ENCODE assay signal across 16 mouse cellular contexts in the genomic region with DNA sequence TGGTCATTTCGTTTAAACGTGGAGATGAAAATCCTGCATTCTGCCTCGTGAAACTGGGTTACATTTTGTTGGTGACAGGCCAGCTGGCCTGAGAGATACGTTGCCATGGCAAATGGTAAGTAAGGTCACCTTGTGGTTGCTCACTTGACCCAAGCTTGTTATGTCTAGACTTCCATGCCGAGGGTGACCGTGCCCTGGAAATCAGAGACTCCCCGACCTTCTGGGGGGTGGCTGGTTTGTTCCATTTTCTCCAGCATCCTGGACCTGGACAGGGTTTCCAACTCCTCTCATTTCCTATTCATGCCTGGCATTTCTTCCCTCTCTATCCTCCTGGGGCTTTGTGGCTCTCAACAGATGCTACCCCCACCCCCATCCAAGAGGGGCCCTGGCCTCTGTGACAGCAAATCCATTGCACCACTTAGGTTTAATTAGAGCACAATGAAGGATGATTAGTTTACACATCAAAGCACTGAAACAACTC. TPM values are rescaled to one million over a fixed set of nuclear protein-coding genes. Genes with fewer than 3 reads are reported as not detected.
A peak's percentile ranks its signal among the peaks of the same experiment; 100 is the strongest.
DNase-seq lines count a peak whose midpoint lies in the region; ATAC-seq lines count a peak whose summit lies in the region.
"Had no signal": no experiment of that assay in that cellular context is flagged by ENCODE, and none has a peak within 500 bp of the region (broad histone marks: within the 10 kb centered on the region; RNA-seq: fewer than 3 reads in every experiment).

No protein-coding gene starts in this region.

- no peaks in the 10 kb centered on the region for H3K9me3 ChIP-seq in forebrain, embryonic 10.5 days
- no peaks in the 10 kb centered on the region for H3K9me3 ChIP-seq in forebrain, embryonic 14.5 days (replicated peaks; ENCODE audit: control insufficient read depth, low read length)
- H3K9me3 ChIP-seq in midbrain, embryonic 11.5 days (ENCODE audit: control insufficient read depth, low read length), result no peaks in the 10 kb centered on the region
- no peaks in the 10 kb centered on the region for H3K9me3 ChIP-seq in midbrain, embryonic 14.5 days (ENCODE audit: control insufficient read depth, low read length)
- no peaks in the 10 kb centered on the region for H3K9me3 ChIP-seq in forebrain, embryonic 13.5 days (replicated peaks)
- H3K9me3 ChIP-seq: embryonic facial prominence, embryonic 12.5 days; heart, embryonic 10.5 days; limb, embryonic 10.5 days; liver, embryonic 13.5 days; megakaryocyte, embryonic 14.5 days had no signal

- H3K27ac ChIP-seq in forebrain, embryonic 10.5 days, result peak overlapping the region; percentile 51; the same call in 1 of the 2 replicates
- H3K27ac ChIP-seq in forebrain, embryonic 14.5 days (ENCODE audit: low read depth, low read length), result no peak overlapping the region
- no peak overlapping the region for H3K27ac ChIP-seq in midbrain, embryonic 11.5 days (ENCODE audit: low read depth, low read length)
- H3K27ac ChIP-seq in midbrain, embryonic 14.5 days (replicated peaks; ENCODE audit: low read depth, low read length), result no peak overlapping the region
- peak overlapping the region; percentile 22; the same call in 1 of the 2 replicates for H3K27ac ChIP-seq in forebrain, embryonic 13.5 days
- H3K27ac ChIP-seq: embryonic facial prominence, embryonic 12.5 days; heart, embryonic 10.5 days; limb, embryonic 10.5 days; liver, embryonic 13.5 days had no signal

- H3K4me3 ChIP-seq in forebrain, embryonic 10.5 days, result no peak overlapping the region
- H3K4me3 ChIP-seq in forebrain, embryonic 14.5 days (ENCODE audit: low read depth, low read length), result no peak overlapping the region
- no peak overlapping the region for H3K4me3 ChIP-seq in midbrain, embryonic 11.5 days (ENCODE audit: low read depth, low read length)
- no peak overlapping the region for H3K4me3 ChIP-seq in midbrain, embryonic 14.5 days (replicated peaks; ENCODE audit: low read depth, low read length)
- no peak overlapping the region for H3K4me3 ChIP-seq in forebrain, embryonic 13.5 days
- H3K4me3 ChIP-seq: embryonic facial prominence, embryonic 12.5 days; heart, embryonic 10.5 days; limb, embryonic 10.5 days; liver, embryonic 13.5 days; megakaryocyte, embryonic 14.5 days had no signal

- WGBS in forebrain, embryonic 10.5 days, result 73% methylated on average over 7 of the region's 7 CpGs
- WGBS in forebrain, embryonic 14.5 days, result 44% methylated on average over 7 of the region's 7 CpGs
- 51% methylated on average over 7 of the region's 7 CpGs for WGBS in midbrain, embryonic 11.5 days
- 55% methylated on average over 7 of the region's 7 CpGs for WGBS in midbrain, embryonic 14.5 days
- 47% methylated on average over 7 of the region's 7 CpGs for WGBS in forebrain, embryonic 13.5 days

- no peak; the same call in 1 of the 2 replicates for ATAC-seq in forebrain, embryonic 14.5 days
- ATAC-seq in midbrain, embryonic 11.5 days (ENCODE audit: low FRiP score), result peak; percentile 46; the same call in 1 of the 2 replicates
- ATAC-seq in midbrain, embryonic 14.5 days (ENCODE audit: low FRiP score, low TSS enrichment), result no peak
- ATAC-seq in forebrain, embryonic 13.5 days, result no peak
- ATAC-seq: lung, postnatal 0 days had no signal

- no peak for DNase-seq in forebrain, embryonic 10.5 days (ENCODE audit: extremely low spot score, low spot score)
- no peak for DNase-seq in forebrain, embryonic 14.5 days (ENCODE audit: low spot score)
- DNase-seq in midbrain, embryonic 11.5 days (ENCODE audit: low spot score, missing footprints), result no peak
- no peak for DNase-seq in midbrain, embryonic 14.5 days
- peak; percentile 70 for DNase-seq in retina, embryonic 14.5 days (ENCODE audit: low spot score)
- no peak for DNase-seq in cerebellum, adult 11-12 months
- DNase-seq: gastrocnemius, postnatal 10 days; kidney, adult 11 months; liver, embryonic 13.5 days; thymus, adult 2 months had no signal

- no peak overlapping the region for H3K9ac ChIP-seq in forebrain, embryonic 14.5 days (ENCODE audit: low read length)
- H3K9ac ChIP-seq in midbrain, embryonic 11.5 days (ENCODE audit: low read length), result no peak overlapping the region
- no peak overlapping the region for H3K9ac ChIP-seq in midbrain, embryonic 14.5 days (replicated peaks; ENCODE audit: low read length)
- no peak overlapping the region for H3K9ac ChIP-seq in forebrain, embryonic 13.5 days
- H3K9ac ChIP-seq: embryonic facial prominence, embryonic 12.5 days; liver, embryonic 13.5 days had no signal

- H3K27me3 ChIP-seq in forebrain, embryonic 10.5 days (ENCODE audit: poor library complexity, severe bottlenecking), result peaks cover 45% of the 10 kb centered on the region
- H3K27me3 ChIP-seq in forebrain, embryonic 14.5 days (replicated peaks; ENCODE audit: control insufficient read depth, insufficient read depth, low read length), result no peaks in the 10 kb centered on the region
- no peaks in the 10 kb centered on the region; the same call in 1 of the 2 replicates for H3K27me3 ChIP-seq in midbrain, embryonic 11.5 days (ENCODE audit: control insufficient read depth, insufficient read depth, low read length)
- no peaks in the 10 kb centered on the region for H3K27me3 ChIP-seq in midbrain, embryonic 14.5 days (ENCODE audit: control insufficient read depth, insufficient read depth, low read length)
- no peaks in the 10 kb centered on the region for H3K27me3 ChIP-seq in forebrain, embryonic 13.5 days
- H3K27me3 ChIP-seq: embryonic facial prominence, embryonic 12.5 days; liver, embryonic 13.5 days had no signal

- H3K4me1 ChIP-seq in forebrain, embryonic 10.5 days, result peaks cover 58% of the 10 kb centered on the region
- peaks cover 45% of the 10 kb centered on the region for H3K4me1 ChIP-seq in forebrain, embryonic 14.5 days (ENCODE audit: control insufficient read depth, insufficient read depth, low read length)
- peaks cover 14% of the 10 kb centered on the region for H3K4me1 ChIP-seq in midbrain, embryonic 11.5 days (ENCODE audit: control insufficient read depth, insufficient read depth, low read length)
- H3K4me1 ChIP-seq in midbrain, embryonic 14.5 days (ENCODE audit: control insufficient read depth, insufficient read depth, low read length), result peaks cover 43% of the 10 kb centered on the region
- peaks cover 60% of the 10 kb centered on the region for H3K4me1 ChIP-seq in forebrain, embryonic 13.5 days

- H3K36me3 ChIP-seq in forebrain, embryonic 10.5 days (replicated peaks), result no peaks in the 10 kb centered on the region
- H3K36me3 ChIP-seq in forebrain, embryonic 14.5 days (ENCODE audit: control insufficient read depth, insufficient read depth, low read length), result no peaks in the 10 kb centered on the region
- no peaks in the 10 kb centered on the region for H3K36me3 ChIP-seq in midbrain, embryonic 11.5 days (ENCODE audit: control insufficient read depth, insufficient read depth, low read length)
- H3K36me3 ChIP-seq in midbrain, embryonic 14.5 days (ENCODE audit: control insufficient read depth, insufficient read depth, low read length), result no peaks in the 10 kb centered on the region
- H3K36me3 ChIP-seq in forebrain, embryonic 13.5 days (ENCODE audit: poor library complexity, severe bottlenecking), result no peaks in the 10 kb centered on the region
- H3K36me3 ChIP-seq: embryonic facial prominence, embryonic 12.5 days; heart, embryonic 10.5 days; limb, embryonic 10.5 days; liver, embryonic 13.5 days had no signal

- no peak overlapping the region for H3K4me2 ChIP-seq in forebrain, embryonic 14.5 days (ENCODE audit: low read length)
- H3K4me2 ChIP-seq in midbrain, embryonic 11.5 days, result no peak overlapping the region
- H3K4me2 ChIP-seq in midbrain, embryonic 14.5 days (ENCODE audit: low read length), result no peak overlapping the region
- no peak overlapping the region for H3K4me2 ChIP-seq in forebrain, embryonic 13.5 days
- H3K4me2 ChIP-seq: embryonic facial prominence, embryonic 12.5 days; liver, embryonic 13.5 days had no signal

RNA-seq across cellular contexts. Expression of a gene that starts 11.9 kb away (rescaled TPM):
- 23.4 and 26.2 TPM in 2 replicates for polyA plus RNA-seq in forebrain, embryonic 10.5 days (2016; fragmentation: Nextera tagmentation; extraction: Ambion mirVana)
- polyA plus RNA-seq in forebrain, embryonic 14.5 days (2014; fragmentation: Nextera tagmentation; extraction: Ambion mirVana), result 21.8 and 22.1 TPM in 2 replicates
- polyA plus RNA-seq in midbrain, embryonic 11.5 days (2014; fragmentation: Nextera tagmentation; extraction: Ambion mirVana), result 15.4 and 15.9 TPM in 2 replicates
- 26.1 and 30.9 TPM in 2 replicates for polyA plus RNA-seq in midbrain, embryonic 14.5 days (2014; fragmentation: Nextera tagmentation; extraction: Ambion mirVana)
- 24.2 and 25.2 TPM in 2 replicates for polyA plus RNA-seq in forebrain, embryonic 13.5 days (2015; fragmentation: Nextera tagmentation; extraction: Ambion mirVana)

Comparison
In these comparisons a context has a peak if more than half of its experiments do, and no peak if none do; other contexts are left out.
1. H3K27ac ChIP-seq: peak in forebrain, embryonic 10.5 days (single experiment) and forebrain, embryonic 13.5 days (single experiment); none in forebrain, embryonic 14.5 days (single experiment), midbrain, embryonic 11.5 days (single experiment) and midbrain, embryonic 14.5 days (single experiment).